Mouse (Mus musculus) liver, postnatal 0 days (tissue): ENCODE results near the gene Myd88. TPM values are rescaled to one million over a fixed set of nuclear protein-coding genes. Genes with fewer than 3 reads are reported as not detected.

ENCODE experiments used
- ATAC-seq: fragments of 200-750 bp; cut with Nextera tagmentation; 2 replicates; pipeline ENCODE4 v1.8.0; 2017; ENCODE audit warnings: mild to moderate bottlenecking, moderate library complexity
- DNase-seq: peaks from one replicate; pipeline ENCODE4 v3.0.0-alpha.2; 2016
- H3K27ac ChIP-seq: fragments of 300-500 bp; sonication (generic); 2 replicates; pipeline ENCODE4 v1.5.1; 2014; ENCODE audit warnings: antibody characterized with exemption, moderate library complexity, mild to moderate bottlenecking, low read depth
- H3K27me3 ChIP-seq: fragments of 300-500 bp; sonication (generic); 2 replicates; pipeline ENCODE4 v1.6.1; 2014; ENCODE audit warnings: low read length, control low read depth, mixed read lengths; ENCODE audit not compliant: insufficient read depth
- H3K36me3 ChIP-seq: fragments of 300-500 bp; sonication (generic); replicated peaks from 2 replicates; pipeline ENCODE4 v1.6.1; 2014; ENCODE audit warnings: mild to moderate bottlenecking, control low read depth, low read length, moderate library complexity, mixed read lengths; ENCODE audit not compliant: insufficient read depth
- H3K4me1 ChIP-seq: fragments of 300-500 bp; sonication (generic); 2 replicates; pipeline ENCODE4 v1.6.1; 2014; ENCODE audit warnings: antibody characterized with exemption, mild to moderate bottlenecking, control low read depth; ENCODE audit not compliant: insufficient read depth
- H3K4me2 ChIP-seq: fragments of 300-500 bp; sonication (generic); 2 replicates; pipeline ENCODE4 v1.6.1; 2014; ENCODE audit warnings: low read depth, mild to moderate bottlenecking, low read length, moderate library complexity, mixed read lengths
- H3K4me3 ChIP-seq: fragments of 300-500 bp; sonication (generic); 2 replicates; pipeline ENCODE4 v1.5.1; 2014; ENCODE audit warnings: low read depth, low read length
- H3K9ac ChIP-seq: fragments of 300-500 bp; sonication (generic); replicated peaks from 2 replicates; pipeline ENCODE4 v1.6.1; 2014; ENCODE audit warnings: mild to moderate bottlenecking, moderate library complexity
- H3K9me3 ChIP-seq: fragments of 300-500 bp; sonication (generic); 2 replicates; pipeline ENCODE4 v1.6.1; 2016; ENCODE audit warnings: mild to moderate bottlenecking, control low read depth, low read length, mixed read lengths
- CTCF ChIP-seq: sonication (generic); IDR thresholded peaks from 2 replicates; pipeline ENCODE4 v1.5.1; 2016; ENCODE audit warnings: antibody characterized with exemption, low read depth
- EP300 ChIP-seq: IDR thresholded peaks from 2 replicates; pipeline ENCODE4 v1.6.1; 2016; ENCODE audit warnings: antibody characterized with exemption, low read depth, mild to moderate bottlenecking
- WGBS: fragments of 180-500 bp; shearing (Covaris S2); extraction: QIAGEN DNeasy Blood & Tissue Kit; methylation state at CpG from one replicate; pipeline ENCODE4 v1.1.7; 2014; ENCODE audit not compliant: insufficient replicate concordance; 5-methylcytosine and 5-hydroxymethylcytosine counted together
- polyA plus RNA-seq: library from polyadenylated mRNA; unstranded; fragments of >200 nt; fragmentation: Nextera tagmentation; extraction: Ambion mirVana; gene quantifications from 2 replicates; pipeline ENCODE4 v1.2.1, GENCODE M21; 2015

Gene Myd88
- polyA plus RNA-seq, 1 experiment from 2014 or later: 16.7 TPM

GRCm38 (mm10) chr9:119320446-119320845 is 20.8 kb downstream of the Myd88 start:
- no peaks in the 10 kb centered on the region for H3K9me3 ChIP-seq
- ATAC-seq (no peak), DNase-seq (no peak)
- peak overlapping the region; percentile 97; the same call in 1 of the 2 replicates for H3K4me2 ChIP-seq
- H3K4me1 ChIP-seq: peaks cover 13% of the 10 kb centered on the region
- H3K4me3 ChIP-seq: no peak overlapping the region
- TF ChIP-seq CTCF (no peak), EP300 (no peak)
- peaks cover 2% of the 10 kb centered on the region; the same call in 1 of the 2 replicates for H3K36me3 ChIP-seq
- no peak overlapping the region for H3K9ac ChIP-seq
- 88% methylated on average over 7 of the region's 7 CpGs for WGBS
- H3K27ac ChIP-seq: no peak overlapping the region
- no peaks in the 10 kb centered on the region for H3K27me3 ChIP-seq

- TF ChIP-seq EP300 (no peak), CTCF (no peak)
- Histone ChIP-seq H3K4me2 (no peak overlapping the region), H3K36me3 (peaks cover 2% of the 10 kb centered on the region; the same call in 1 of the 2 replicates), H3K27ac (no peak overlapping the region), H3K4me3 (no peak overlapping the region), H3K9me3 (no peaks in the 10 kb centered on the region), H3K27me3 (no peaks in the 10 kb centered on the region), H3K4me1 (peaks cover 11% of the 10 kb centered on the region), H3K9ac (no peak overlapping the region)
- no peak for ATAC-seq
- no peak for DNase-seq
- WGBS: 77% methylated on average over 1 of the region's 1 CpGs
These were observed 22.3 kb downstream of the Myd88 start for GRCm38 (mm10) chr9:119318891-119319290.

- ATAC-seq (no peak), DNase-seq (no peak)
- Histone ChIP-seq H3K4me3 (no peak overlapping the region), H3K9me3 (no peaks in the 10 kb centered on the region), H3K27me3 (no peaks in the 10 kb centered on the region), H3K4me2 (no peak overlapping the region), H3K9ac (no peak overlapping the region), H3K36me3 (0 out of 2 replicates have a peak, but pooled peaks cover 2% of the 10 kb centered on the region), H3K4me1 (no peaks in the 10 kb centered on the region; the same call in 1 of the 2 replicates), H3K27ac (no peak overlapping the region)
- TF ChIP-seq EP300 (no peak), CTCF (no peak)
- WGBS: 91% methylated on average over 10 of the region's 10 CpGs
These were observed 28.1 kb downstream of the Myd88 start for GRCm38 (mm10) chr9:119313096-119313495.

GRCm38 (mm10) chr9:119309067-119309466 is 32.1 kb downstream of the Myd88 start:
- H3K4me3 ChIP-seq: no peak overlapping the region
- H3K36me3 ChIP-seq: no peaks in the 10 kb centered on the region
- no peak for ATAC-seq
- TF ChIP-seq CTCF (no peak), EP300 (no peak)
- no peaks in the 10 kb centered on the region for H3K9me3 ChIP-seq
- 58% methylated on average over 1 of the region's 1 CpGs for WGBS
- H3K4me2 ChIP-seq: no peak overlapping the region
- DNase-seq: no peak
- peaks cover 4% of the 10 kb centered on the region; the same call in 1 of the 2 replicates for H3K4me1 ChIP-seq
- H3K27ac ChIP-seq: 0 out of 2 replicates have a peak overlapping the region, but pooled peaks have one; percentile 23
- H3K27me3 ChIP-seq: no peaks in the 10 kb centered on the region
- H3K9ac ChIP-seq: no peak overlapping the region

GRCm38 (mm10) chr9:119305863-119306262 is 35.3 kb downstream of the Myd88 start:
- Histone ChIP-seq H3K27ac (peak overlapping the region; percentile 41; the same call in 1 of the 2 replicates), H3K9me3 (no peaks in the 10 kb centered on the region), H3K27me3 (no peaks in the 10 kb centered on the region), H3K4me1 (peaks cover 4% of the 10 kb centered on the region; the same call in 1 of the 2 replicates), H3K4me2 (no peak overlapping the region), H3K36me3 (peaks cover 11% of the 10 kb centered on the region), H3K4me3 (no peak overlapping the region), H3K9ac (no peak overlapping the region)
- peak; percentile 42 for DNase-seq
- TF ChIP-seq CTCF (no peak), EP300 (peak; percentile 53; the same call in 1 of the 2 replicates)
- peak; percentile 81 for ATAC-seq
- WGBS: 72% methylated on average over 6 of the region's 7 CpGs

GRCm38 (mm10) chr9:119298563-119298962 is 42.6 kb downstream of the Myd88 start:
- Histone ChIP-seq H3K27ac (no peak overlapping the region), H3K4me3 (no peak overlapping the region), H3K9ac (no peak overlapping the region), H3K27me3 (no peaks in the 10 kb centered on the region), H3K4me1 (peaks cover 5% of the 10 kb centered on the region; the same call in 1 of the 2 replicates), H3K4me2 (no peak overlapping the region), H3K9me3 (no peaks in the 10 kb centered on the region), H3K36me3 (peaks cover 11% of the 10 kb centered on the region)
- DNase-seq (no peak), ATAC-seq (no peak)
- TF ChIP-seq CTCF (no peak), EP300 (no peak)
- WGBS: 83% methylated on average over 3 of the region's 3 CpGs
